Mouse (Mus musculus): ENCODE data around the gene Olfr1228. TPM values are rescaled to one million over a fixed set of nuclear protein-coding genes. Genes with fewer than 3 reads are reported as not detected.

The Olfr1228 gene
- not detected in 2 replicates for total RNA-seq (2015)
- not detected in 2 replicates for total RNA-seq (2017)

DNA sequence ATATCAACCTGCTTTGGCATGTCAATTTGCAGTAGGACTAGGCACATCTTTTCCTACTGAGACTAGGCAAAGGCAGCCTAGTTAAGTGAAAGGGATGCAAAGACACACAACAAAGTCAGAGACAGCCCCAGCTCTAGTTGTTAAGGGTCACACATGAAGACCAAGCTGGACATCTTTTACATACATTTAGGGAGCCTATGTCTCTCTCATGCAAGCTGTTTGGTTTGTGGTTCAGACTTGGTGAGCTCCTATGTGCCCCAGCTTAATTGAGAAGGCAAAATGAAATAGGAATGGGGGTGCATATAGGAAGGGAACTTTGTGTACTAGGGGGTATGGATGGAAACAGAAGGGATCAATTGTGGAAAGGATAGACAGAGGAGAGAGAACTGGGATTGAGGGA lies at the start of gene Olfr1228:
TSS of gene Olfr1228 (minus strand) at position 101 of the 400 bp plus-strand sequence.
- ATAC-seq (replicated peaks; ENCODE audit: poor library complexity) = no peak

GRCm38 (mm10) chr2:89297168-89297567 lies 43.3 kb upstream of the Olfr1228 start, which contains the start of gene Olfr1230:
TSS of gene Olfr1230 (minus strand) at chr2:89297268.
- no peak for ATAC-seq (replicated peaks; ENCODE audit: poor library complexity)

- no peak for ATAC-seq (replicated peaks; ENCODE audit: poor library complexity)
Measured at GRCm38 (mm10) chr2:89287914-89288313, 34.1 kb upstream of the Olfr1228 start, which contains the start of gene Olfr1229. TSS of gene Olfr1229 (minus strand) at chr2:89288014.

DNA sequence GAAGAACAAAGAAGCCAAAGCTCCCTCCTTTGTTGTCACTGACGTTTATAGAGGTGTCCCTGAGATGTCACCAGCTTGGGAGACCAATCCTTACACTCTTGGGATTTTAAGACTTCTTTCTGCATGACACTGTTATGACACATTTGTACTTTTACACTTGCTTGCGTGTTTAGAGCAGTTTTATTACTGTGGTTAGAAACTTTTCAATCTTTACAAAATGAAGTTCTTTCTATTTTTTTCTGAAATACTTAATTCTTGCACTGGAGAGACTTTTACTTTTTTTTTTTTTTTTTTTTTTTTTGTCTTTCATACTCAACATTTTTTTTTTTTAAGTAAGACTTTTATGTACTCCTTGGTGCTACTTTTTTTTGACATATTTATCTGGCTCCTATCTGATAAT lies 53.9 kb downstream of the Olfr1228 start, which contains the start of gene Olfr1226:
TSS of gene Olfr1226 (minus strand) at position 101 of the 400 bp plus-strand sequence.
- ATAC-seq (replicated peaks; ENCODE audit: poor library complexity) = no peak

Other genes with a start within 250 kb of the Olfr1228 start
- gene Olfr1215, start 247.1 kb downstream of the Olfr1228 start, total RNA-seq (2015) = not detected in 2 replicates
- not detected in 2 replicates for gene Olfr1215, start 247.1 kb downstream of the Olfr1228 start, total RNA-seq (2017)
- not detected in 2 replicates for gene Olfr1216, start 235.7 kb downstream of the Olfr1228 start, total RNA-seq (2015)
- not detected in 2 replicates for gene Olfr1216, start 235.7 kb downstream of the Olfr1228 start, total RNA-seq (2017)
- gene Olfr1217, start 222.0 kb downstream of the Olfr1228 start, total RNA-seq (2015) = not detected in 2 replicates
- not detected in 2 replicates for gene Olfr1217, start 222.0 kb downstream of the Olfr1228 start, total RNA-seq (2017)
- not detected in 2 replicates for gene Olfr1218, start 192.9 kb downstream of the Olfr1228 start, total RNA-seq (2015)
- not detected in 2 replicates for gene Olfr1218, start 192.9 kb downstream of the Olfr1228 start, total RNA-seq (2017)
- not detected in 2 replicates for gene Olfr1219, start 170.5 kb downstream of the Olfr1228 start, total RNA-seq (2015)
- not detected in 2 replicates for gene Olfr1219, start 170.5 kb downstream of the Olfr1228 start, total RNA-seq (2017)
- not detected in 2 replicates for gene Olfr1220, start 147.2 kb downstream of the Olfr1228 start, total RNA-seq (2015)
- gene Olfr1220, start 147.2 kb downstream of the Olfr1228 start, total RNA-seq (2017) = not detected in 2 replicates
- not detected in 2 replicates for gene Olfr1221, start 136.8 kb downstream of the Olfr1228 start, total RNA-seq (2015)
- gene Olfr1221, start 136.8 kb downstream of the Olfr1228 start, total RNA-seq (2017) = not detected in 2 replicates
- gene Olfr1222, start 121.0 kb downstream of the Olfr1228 start, total RNA-seq (2015) = not detected in 2 replicates
- not detected in 2 replicates for gene Olfr1222, start 121.0 kb downstream of the Olfr1228 start, total RNA-seq (2017)
- gene Olfr1223, start 102.5 kb downstream of the Olfr1228 start, total RNA-seq (2015) = not detected in 2 replicates
- not detected in 2 replicates for gene Olfr1223, start 102.5 kb downstream of the Olfr1228 start, total RNA-seq (2017)
- not detected in 2 replicates for gene Olfr1224-ps1, start 90.0 kb downstream of the Olfr1228 start, total RNA-seq (2015)
- not detected in 2 replicates for gene Olfr1224-ps1, start 90.0 kb downstream of the Olfr1228 start, total RNA-seq (2017)
- gene Olfr1225, start 79.4 kb downstream of the Olfr1228 start, total RNA-seq (2015) = not detected in 2 replicates
- not detected in 2 replicates for gene Olfr1225, start 79.4 kb downstream of the Olfr1228 start, total RNA-seq (2017)
- not detected in 2 replicates for gene Olfr1226, start 54.0 kb downstream of the Olfr1228 start, total RNA-seq (2015)
- not detected in 2 replicates for gene Olfr1226, start 54.0 kb downstream of the Olfr1228 start, total RNA-seq (2017)
- not detected in 2 replicates for gene Olfr1229, start 34.0 kb upstream of the Olfr1228 start, total RNA-seq (2015)
- gene Olfr1229, start 34.0 kb upstream of the Olfr1228 start, total RNA-seq (2017) = not detected in 2 replicates
- gene Olfr1230, start 43.2 kb upstream of the Olfr1228 start, total RNA-seq (2015) = not detected in 2 replicates
- gene Olfr1230, start 43.2 kb upstream of the Olfr1228 start, total RNA-seq (2017) = not detected in 2 replicates
- not detected in 2 replicates for gene Olfr1231, start 53.0 kb upstream of the Olfr1228 start, total RNA-seq (2015)
- not detected in 2 replicates for gene Olfr1231, start 53.0 kb upstream of the Olfr1228 start, total RNA-seq (2017)
- gene Olfr1232, start 75.6 kb upstream of the Olfr1228 start, total RNA-seq (2015) = not detected in 2 replicates
- not detected in 2 replicates for gene Olfr1232, start 75.6 kb upstream of the Olfr1228 start, total RNA-seq (2017)
- gene Olfr1233, start 88.3 kb upstream of the Olfr1228 start, total RNA-seq (2015) = not detected in 2 replicates
- not detected in 2 replicates for gene Olfr1233, start 88.3 kb upstream of the Olfr1228 start, total RNA-seq (2017)
- gene Olfr1234, start 110.8 kb upstream of the Olfr1228 start, total RNA-seq (2015) = not detected in 2 replicates
- gene Olfr1234, start 110.8 kb upstream of the Olfr1228 start, total RNA-seq (2017) = not detected in 2 replicates
- not detected in 2 replicates for gene Olfr1238, start 155.6 kb upstream of the Olfr1228 start, total RNA-seq (2015)
- not detected in 2 replicates for gene Olfr1238, start 155.6 kb upstream of the Olfr1228 start, total RNA-seq (2017)
- not detected in 2 replicates for gene Olfr1239, start 166.3 kb upstream of the Olfr1228 start, total RNA-seq (2015)
- gene Olfr1239, start 166.3 kb upstream of the Olfr1228 start, total RNA-seq (2017) = not detected in 2 replicates
- gene Olfr1240, start 188.9 kb upstream of the Olfr1228 start, total RNA-seq (2015) = not detected in 2 replicates
- gene Olfr1240, start 188.9 kb upstream of the Olfr1228 start, total RNA-seq (2017) = not detected in 2 replicates
- not detected in 2 replicates for gene Olfr1241, start 233.1 kb upstream of the Olfr1228 start, total RNA-seq (2015)
- not detected in 2 replicates for gene Olfr1241, start 233.1 kb upstream of the Olfr1228 start, total RNA-seq (2017)
- not detected in 2 replicates for gene Olfr1242, start 244.3 kb upstream of the Olfr1228 start, total RNA-seq (2015)
- not detected in 2 replicates for gene Olfr1242, start 244.3 kb upstream of the Olfr1228 start, total RNA-seq (2017)